Mouse (Mus musculus) embryo, embryonic 11.5 days (tissue): ENCODE results near the gene Olfr683.
"Not testable (repeated sequence)": the region's sequence is repeated elsewhere in the genome, so short reads cannot be mapped to it uniquely, and the experiment has no call there.

Source experiments
- DNase-seq: peaks from one replicate; pipeline ENCODE4 v3.0.0-alpha.2; 2012; ENCODE audit warnings: low read depth, low spot score

The Olfr683 gene

DNA sequence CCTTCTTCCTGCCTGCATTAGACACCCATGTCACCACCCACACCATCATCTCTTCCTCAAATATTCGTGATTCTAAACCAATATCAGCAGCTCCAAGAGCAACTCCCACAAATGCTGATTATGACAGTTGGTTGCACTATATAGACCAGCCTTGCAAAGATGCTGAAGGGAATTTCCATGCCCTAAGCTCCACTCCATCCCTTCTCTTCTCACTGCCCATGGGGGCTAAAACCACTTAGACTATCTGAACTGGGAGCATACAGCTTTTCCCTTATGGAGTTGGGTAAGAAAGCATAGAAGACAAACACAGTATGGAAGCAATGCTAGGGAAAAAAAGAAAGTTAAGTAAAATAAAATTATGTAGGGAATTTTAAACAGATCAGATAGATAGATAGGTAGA lies at the start of gene Olfr683:
Olfr683 (minus strand) TSS at position 101 of the 400 bp plus-strand sequence.
- no peak for DNase-seq

DNA sequence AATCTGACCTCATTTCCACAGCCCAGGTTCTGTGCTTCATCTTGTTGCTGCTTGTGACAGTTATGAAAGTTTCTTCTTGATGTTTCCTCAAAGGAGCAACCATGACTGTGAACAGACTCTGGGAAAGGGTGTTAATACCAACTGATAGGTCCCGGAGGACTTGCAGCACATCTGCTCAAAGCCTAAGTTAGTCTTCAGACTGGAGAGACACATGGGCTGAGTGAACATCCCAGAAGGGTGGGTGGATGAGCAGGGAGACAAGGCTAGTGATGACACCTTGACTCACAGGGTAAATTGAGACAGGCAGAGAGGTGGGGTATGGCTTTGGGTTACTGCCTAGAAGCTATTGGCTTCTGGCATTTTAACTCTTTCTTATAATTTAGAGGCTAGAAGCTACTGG lies 39.1 kb upstream of the Olfr683 start, which contains the start of gene Olfr685:
Olfr685 (minus strand) TSS at position 101 of the 400 bp plus-strand sequence.
- DNase-seq = no peak

DNA sequence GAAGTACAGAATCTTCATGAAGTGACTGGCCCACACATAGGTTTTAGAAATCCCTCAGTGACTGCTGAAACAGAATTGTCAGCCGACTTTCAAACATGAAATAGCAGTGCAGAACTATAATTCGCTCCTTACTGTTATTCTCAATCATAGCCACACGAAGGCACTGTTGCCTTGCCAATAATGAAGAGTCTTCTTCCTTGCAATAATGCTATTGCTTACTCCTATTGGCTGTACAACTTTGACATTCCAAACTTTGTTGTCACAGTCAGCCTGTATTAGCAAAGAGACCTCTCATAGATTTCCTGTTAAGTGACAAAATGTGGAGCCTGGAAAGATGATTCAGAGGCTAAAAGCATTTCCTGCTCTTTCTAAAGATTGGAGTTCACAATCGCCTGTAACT lies 24.0 kb upstream of the Olfr683 start:
- no peak for DNase-seq

DNA sequence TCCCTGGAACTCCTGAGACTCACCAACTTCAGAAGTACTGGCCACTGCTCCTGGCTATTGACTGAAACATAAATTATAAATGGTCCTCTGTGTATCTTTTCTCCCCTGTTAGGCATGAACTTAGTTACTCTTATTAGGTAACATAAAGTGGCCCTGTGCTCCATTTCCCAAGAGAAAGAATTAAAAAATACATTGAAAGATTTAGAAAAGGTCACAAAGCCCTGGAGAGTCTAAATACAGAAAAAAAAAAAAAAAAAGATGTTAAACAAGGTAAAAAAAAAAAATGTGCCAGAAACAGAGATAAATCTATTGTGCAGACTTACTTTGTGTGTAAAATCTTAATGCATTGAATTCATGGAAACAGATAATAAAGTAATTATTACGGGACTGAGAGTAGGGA lies 16.7 kb upstream of the Olfr683 start, which contains the start of gene Olfr684:
Olfr684 (minus strand) TSS at position 101 of the 400 bp plus-strand sequence.
- no peak for DNase-seq

DNA sequence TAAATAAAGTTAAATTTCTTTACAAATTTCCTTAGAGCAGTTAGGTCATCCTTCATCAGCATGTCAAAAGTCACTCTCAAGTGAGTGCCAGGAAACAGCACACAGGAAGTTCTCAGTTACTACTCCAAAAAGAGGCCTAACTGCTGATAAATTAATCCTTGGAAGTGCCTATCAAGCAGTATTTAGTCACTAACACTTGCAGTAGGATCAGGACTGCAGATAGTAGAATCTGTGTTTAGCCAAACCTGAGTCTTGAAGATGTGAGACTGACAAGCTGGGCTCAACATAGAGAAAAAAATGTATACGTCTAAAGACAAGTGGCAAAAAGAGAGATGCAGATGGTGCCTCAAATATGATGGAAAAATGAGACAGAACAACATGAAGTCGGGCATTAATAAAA lies 5.5 kb downstream of the Olfr683 start:
- no peak for DNase-seq

DNA sequence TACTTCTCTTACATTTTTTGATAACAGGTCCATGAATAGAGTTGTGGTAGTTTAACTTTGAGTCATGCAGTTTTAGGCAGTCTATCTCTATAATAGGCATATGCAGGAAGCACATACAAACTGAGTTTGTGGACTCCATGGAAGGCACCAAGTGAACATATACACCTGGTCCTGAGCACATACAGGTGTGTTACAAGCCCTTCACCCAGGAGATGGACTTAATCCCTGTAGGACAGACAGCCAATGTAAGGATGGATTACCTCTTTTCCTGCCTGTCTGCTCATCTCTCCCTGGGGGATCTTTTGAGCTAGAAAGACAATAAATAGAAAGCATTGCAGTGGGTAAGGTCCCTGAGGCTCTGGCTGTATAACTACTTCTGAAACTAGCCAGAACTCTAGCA lies 30.3 kb downstream of the Olfr683 start, which contains the start of gene Olfr681:
Olfr681 (plus strand) TSS at position 301 of the 400 bp plus-strand sequence.
- DNase-seq = no peak

DNA sequence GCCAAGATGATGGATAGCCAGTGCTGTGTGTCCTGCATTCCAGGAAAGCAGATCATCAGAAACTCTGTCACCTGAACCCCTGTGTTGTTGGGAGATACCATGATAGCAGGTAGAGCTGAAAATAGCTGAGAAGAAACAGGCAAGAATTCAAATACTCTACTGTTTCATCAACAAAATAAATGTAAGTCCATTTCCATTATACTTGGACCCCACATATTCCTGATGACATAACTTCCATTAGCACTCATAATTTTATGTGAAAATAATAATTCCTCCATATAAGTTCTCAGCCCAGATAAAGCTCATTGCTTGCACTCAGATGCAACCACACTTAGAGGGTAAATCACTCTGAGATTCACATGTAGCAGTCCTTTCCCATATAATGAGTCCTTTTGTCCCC lies 54.1 kb downstream of the Olfr683 start, which contains the start of gene Olfr680-ps1:
Olfr680-ps1 (minus strand) TSS at position 101 of the 400 bp plus-strand sequence.
- not testable (repeated sequence) for DNase-seq
